Mouse (Mus musculus) midbrain, embryonic 10.5 days (tissue): ENCODE results near the gene Auts2. TPM values are rescaled to one million over a fixed set of nuclear protein-coding genes. Genes with fewer than 3 reads are reported as not detected.

Experiments
- DNase-seq: peaks from one replicate; pipeline ENCODE4 v3.0.0-alpha.2; 2017; ENCODE audit warnings: low spot score
- H3K27ac ChIP-seq: fragments of 300-500 bp; sonication (generic); replicated peaks from 2 replicates; pipeline ENCODE4 v1.5.1; 2016; ENCODE audit warnings: mild to moderate bottlenecking
- H3K27me3 ChIP-seq: fragments of 300-500 bp; sonication (generic); 2 replicates; pipeline ENCODE4 v1.6.1; 2016; ENCODE audit warnings: low read depth, mild to moderate bottlenecking; ENCODE audit not compliant: poor library complexity, severe bottlenecking
- H3K36me3 ChIP-seq: fragments of 300-500 bp; sonication (generic); 2 replicates; pipeline ENCODE4 v1.6.1; 2016; ENCODE audit warnings: mild to moderate bottlenecking, moderate library complexity
- H3K4me1 ChIP-seq: fragments of 300-500 bp; sonication (generic); 2 replicates; pipeline ENCODE4 v1.6.1; 2016
- H3K4me3 ChIP-seq: fragments of 300-500 bp; sonication (generic); 2 replicates; pipeline ENCODE4 v1.5.1; 2016; ENCODE audit warnings: mild to moderate bottlenecking, moderate library complexity
- H3K9me3 ChIP-seq: fragments of 300-500 bp; sonication (generic); replicated peaks from 2 replicates; pipeline ENCODE4 v1.6.1; 2016; ENCODE audit warnings: mild to moderate bottlenecking
- WGBS: fragments of 180-500 bp; shearing (Covaris S2); methylation state at CpG from one replicate; pipeline ENCODE4 v1.1.7; 2016; 5-methylcytosine and 5-hydroxymethylcytosine counted together
- polyA plus RNA-seq: library from polyadenylated mRNA; unstranded; fragments of >200 nt; fragmentation: Nextera tagmentation; extraction: Ambion mirVana; gene quantifications from 2 replicates; pipeline ENCODE4 v1.2.1, GENCODE M21; 2016

The Auts2 gene
- polyA plus RNA-seq, 1 experiment from 2014 or later, result 32.3 TPM

DNA sequence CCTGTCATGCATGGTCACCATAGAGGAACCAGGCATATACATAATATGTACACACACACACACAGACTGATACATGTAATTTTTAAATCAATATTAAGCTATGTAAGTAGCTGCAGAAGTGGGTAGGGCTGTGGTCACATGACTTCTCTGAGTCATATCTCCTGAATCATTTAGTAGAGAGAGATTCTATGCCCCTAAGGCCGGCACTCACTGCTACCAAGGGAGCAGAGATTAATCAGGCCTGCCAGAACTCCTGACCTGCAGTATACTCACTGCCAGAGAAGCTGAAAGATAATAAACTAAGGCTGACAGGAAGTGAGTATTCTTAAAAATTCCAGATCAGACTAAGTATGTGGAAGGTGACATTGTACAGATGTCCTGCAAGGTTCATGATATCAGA lies 190.7 kb downstream of the Auts2 start:
- WGBS, result 74% methylated on average over 1 of the region's 1 CpGs
- Histone ChIP-seq H3K4me1 (no peaks in the 10 kb centered on the region), H3K36me3 (no peaks in the 10 kb centered on the region), H3K27me3 (no peaks in the 10 kb centered on the region), H3K9me3 (no peaks in the 10 kb centered on the region), H3K27ac (no peak overlapping the region), H3K4me3 (no peak overlapping the region)
- no peak for DNase-seq

DNA sequence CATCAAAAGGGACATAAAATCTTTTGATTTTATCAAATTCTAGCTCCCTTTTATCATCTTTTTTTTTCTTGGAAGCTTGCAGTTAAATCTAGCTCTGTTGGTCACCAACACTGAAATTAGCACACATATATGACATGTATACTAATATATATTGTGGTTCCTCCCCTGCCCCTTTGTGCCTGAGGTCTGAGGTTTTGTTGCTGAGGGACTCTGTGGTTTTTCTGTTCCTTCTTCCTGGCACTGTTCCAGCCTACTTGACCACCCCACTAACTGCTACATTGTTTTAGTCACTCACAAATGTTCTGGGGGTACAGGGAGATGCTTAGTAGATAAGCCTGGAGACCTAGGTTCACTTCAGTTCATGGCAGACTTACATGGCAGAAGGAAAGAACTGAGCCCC lies 192.0 kb downstream of the Auts2 start:
- Histone ChIP-seq H3K4me3 (no peak overlapping the region), H3K4me1 (no peaks in the 10 kb centered on the region), H3K27me3 (no peaks in the 10 kb centered on the region), H3K27ac (no peak overlapping the region), H3K36me3 (no peaks in the 10 kb centered on the region), H3K9me3 (no peaks in the 10 kb centered on the region)
- no peak for DNase-seq

DNA sequence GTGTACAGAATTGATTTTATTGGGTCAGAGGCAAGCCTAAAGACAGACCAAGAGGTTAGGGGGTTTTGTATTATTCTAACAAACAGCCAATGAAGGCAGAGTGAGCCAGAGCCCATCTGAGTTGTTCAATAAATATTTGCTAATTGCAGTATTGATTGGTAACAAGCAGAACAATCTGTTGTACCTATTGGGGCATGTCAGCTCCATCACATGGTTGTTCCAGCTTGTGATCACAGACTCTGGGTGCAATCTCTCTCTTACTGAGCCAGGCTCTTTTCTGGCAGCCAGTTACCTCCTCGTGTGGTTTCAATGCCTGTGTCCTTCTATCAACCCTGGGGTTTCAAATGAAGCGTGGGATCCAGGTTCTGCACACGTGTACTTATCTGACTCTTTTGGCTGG lies 201.8 kb downstream of the Auts2 start:
- WGBS, result 71% methylated on average over 3 of the region's 3 CpGs
- H3K4me3 ChIP-seq, result no peak overlapping the region
- H3K27ac ChIP-seq, result no peak overlapping the region
- H3K36me3 ChIP-seq, result no peaks in the 10 kb centered on the region
- H3K4me1 ChIP-seq, result 0 out of 2 replicates have a peak, but pooled peaks cover 3% of the 10 kb centered on the region
- no peak for DNase-seq
- H3K27me3 ChIP-seq, result no peaks in the 10 kb centered on the region
- no peaks in the 10 kb centered on the region for H3K9me3 ChIP-seq

DNA sequence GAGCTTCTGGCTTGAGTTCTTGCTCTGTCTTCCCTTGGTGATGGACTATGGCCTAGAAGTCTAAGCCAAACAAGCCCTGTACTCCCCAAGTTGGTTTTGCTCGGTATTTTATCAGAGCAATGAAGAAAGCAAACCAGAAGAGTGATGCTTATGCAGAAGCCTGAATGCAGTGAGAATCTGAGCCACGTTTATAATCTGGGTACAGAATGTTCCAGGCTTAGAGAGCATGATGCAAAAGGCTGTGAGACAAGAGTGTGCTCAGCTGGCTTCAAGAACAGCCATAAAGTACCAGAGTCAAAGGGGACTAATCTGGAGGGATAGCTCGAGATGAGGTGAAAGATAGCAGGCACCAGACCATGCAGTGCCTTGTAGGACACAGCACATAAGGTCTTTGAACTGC lies 205.5 kb downstream of the Auts2 start:
- Histone ChIP-seq H3K27me3 (no peaks in the 10 kb centered on the region), H3K36me3 (no peaks in the 10 kb centered on the region), H3K4me3 (no peak overlapping the region), H3K9me3 (no peaks in the 10 kb centered on the region), H3K27ac (no peak overlapping the region), H3K4me1 (peaks cover 22% of the 10 kb centered on the region)
- 71% methylated on average over 3 of the region's 3 CpGs for WGBS
- no peak for DNase-seq

DNA sequence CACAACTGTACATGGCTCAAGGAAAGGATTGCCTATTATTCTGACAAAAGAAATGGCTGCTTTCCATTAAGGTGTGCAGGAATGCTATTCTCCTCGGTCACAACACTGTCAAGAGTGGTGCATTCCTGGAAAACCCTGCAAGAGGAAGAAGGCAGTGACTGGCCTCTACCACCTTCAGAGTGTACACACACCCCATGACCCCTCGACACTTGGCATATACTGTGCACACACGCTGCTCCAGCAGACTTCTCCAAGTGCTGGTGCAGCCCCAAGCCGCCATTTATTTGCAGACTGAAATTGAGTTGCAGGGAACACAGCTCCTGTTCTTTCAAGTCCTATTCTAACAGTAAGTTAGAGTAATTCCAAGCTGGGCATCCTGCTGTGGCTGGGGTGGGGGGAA lies 207.4 kb downstream of the Auts2 start:
- WGBS, result 89% methylated on average over 4 of the region's 4 CpGs
- Histone ChIP-seq H3K9me3 (no peaks in the 10 kb centered on the region), H3K36me3 (no peaks in the 10 kb centered on the region), H3K4me1 (peaks cover 26% of the 10 kb centered on the region), H3K27ac (no peak overlapping the region), H3K27me3 (no peaks in the 10 kb centered on the region), H3K4me3 (no peak overlapping the region)
- DNase-seq, result no peak

DNA sequence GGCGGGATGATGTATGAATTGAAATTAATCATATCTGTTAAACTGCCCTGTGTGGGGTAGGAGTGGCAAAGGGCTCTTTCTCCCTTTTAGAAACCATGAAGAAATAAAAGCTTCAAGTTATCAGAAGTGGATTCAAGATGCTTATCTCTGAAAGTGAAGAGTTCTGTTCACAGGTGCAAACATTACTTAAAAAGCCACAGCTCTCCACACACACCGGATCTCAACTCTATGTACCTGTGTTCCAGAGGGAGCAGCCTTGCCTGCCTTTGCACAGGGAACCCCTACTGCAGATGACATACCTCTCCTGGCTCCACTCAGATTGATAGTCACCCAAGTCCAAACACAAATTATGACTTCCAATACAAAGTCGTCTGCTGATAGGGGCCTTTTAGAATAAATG lies 208.3 kb downstream of the Auts2 start:
- peaks cover 33% of the 10 kb centered on the region for H3K4me1 ChIP-seq
- H3K27me3 ChIP-seq, result no peaks in the 10 kb centered on the region
- H3K9me3 ChIP-seq, result no peaks in the 10 kb centered on the region
- DNase-seq, result no peak
- no peaks in the 10 kb centered on the region for H3K36me3 ChIP-seq
- no peak overlapping the region for H3K4me3 ChIP-seq
- WGBS, result 90% methylated on average over 3 of the region's 3 CpGs
- no peak overlapping the region for H3K27ac ChIP-seq

DNA sequence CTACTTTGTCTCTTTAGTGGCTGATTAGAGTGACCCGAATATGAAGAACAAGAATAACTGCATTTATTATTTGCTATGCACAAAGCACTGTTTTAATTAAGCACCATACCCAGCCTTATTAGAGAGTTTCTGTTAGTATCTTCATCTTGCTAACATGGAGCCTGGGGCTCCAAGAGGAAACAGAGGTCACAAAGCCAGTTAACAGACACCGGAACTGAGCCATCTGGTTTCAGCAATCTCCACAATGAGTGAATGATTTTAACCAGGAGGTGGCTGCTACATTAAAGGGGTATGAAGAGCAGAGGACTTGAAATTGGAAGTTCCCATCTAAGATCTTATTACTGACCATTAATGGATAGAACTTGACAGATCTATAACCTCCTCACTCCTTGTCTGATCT lies 209.4 kb downstream of the Auts2 start:
- DNase-seq, result no peak
- Histone ChIP-seq H3K9me3 (no peaks in the 10 kb centered on the region), H3K4me1 (peaks cover 34% of the 10 kb centered on the region), H3K36me3 (no peaks in the 10 kb centered on the region), H3K27ac (no peak overlapping the region), H3K27me3 (no peaks in the 10 kb centered on the region), H3K4me3 (no peak overlapping the region)
- WGBS, result 80% methylated on average over 2 of the region's 2 CpGs

DNA sequence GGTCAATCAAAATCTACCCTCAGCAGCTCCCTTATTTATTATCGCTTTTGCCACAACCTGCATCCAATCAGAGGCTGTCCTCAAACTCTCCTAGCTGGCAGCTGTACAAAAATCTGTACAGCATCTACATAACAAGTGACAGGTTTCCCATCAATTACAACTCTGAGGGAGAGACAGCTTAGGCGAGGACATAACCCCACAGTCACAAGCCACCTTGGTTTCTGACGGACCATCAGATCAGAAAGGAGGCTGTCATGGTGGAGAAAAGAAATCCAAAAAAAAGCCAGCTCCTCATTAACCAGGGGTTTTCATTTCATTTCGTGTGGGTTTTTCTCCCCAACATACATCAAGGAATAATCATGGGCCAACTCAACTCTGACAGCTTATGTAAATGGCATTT lies 210.6 kb downstream of the Auts2 start:
- DNase-seq, result no peak
- Histone ChIP-seq H3K9me3 (no peaks in the 10 kb centered on the region), H3K4me1 (peaks cover 34% of the 10 kb centered on the region), H3K4me3 (no peak overlapping the region), H3K36me3 (no peaks in the 10 kb centered on the region), H3K27ac (no peak overlapping the region), H3K27me3 (no peaks in the 10 kb centered on the region)
- 81% methylated on average over 4 of the region's 4 CpGs for WGBS

DNA sequence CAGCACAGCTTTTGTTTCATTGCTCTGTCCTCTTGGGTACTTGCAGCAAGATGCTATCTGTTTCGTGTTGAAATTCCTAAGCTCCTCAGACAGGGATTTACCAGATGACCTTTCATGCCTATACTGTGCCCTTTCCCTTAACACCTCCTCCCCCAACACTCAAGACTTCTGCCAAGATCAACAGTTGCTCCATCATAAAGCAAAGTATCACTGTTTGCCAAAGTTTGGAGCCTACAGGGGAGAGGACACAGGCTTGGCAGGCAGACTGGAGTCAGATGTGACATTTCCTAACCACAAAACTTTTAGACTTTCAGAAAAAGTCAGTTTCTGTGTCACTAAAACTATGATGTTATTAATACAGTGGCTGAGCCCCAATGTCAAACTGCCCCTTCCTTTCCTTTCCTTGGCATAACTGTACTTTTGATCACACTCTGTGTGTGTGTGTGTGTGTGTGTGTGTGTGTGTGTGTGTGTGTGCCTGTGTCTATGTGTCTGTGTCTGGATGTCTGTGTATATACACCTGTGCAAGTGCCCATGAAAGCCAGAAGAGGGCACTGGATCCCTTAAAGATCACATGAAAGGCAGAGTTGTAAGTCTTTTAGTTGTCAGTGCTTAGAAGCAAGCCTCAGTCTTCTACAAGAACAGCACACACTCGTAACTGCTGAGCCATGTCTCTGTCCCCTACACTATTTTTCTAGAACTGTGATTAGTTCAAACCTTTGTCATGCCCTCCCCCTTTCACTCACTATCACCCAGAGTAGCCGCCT lies 213.8 kb downstream of the Auts2 start:
- 46% methylated on average over 3 of the region's 3 CpGs for WGBS
- DNase-seq, result no peak
- Histone ChIP-seq H3K27ac (no peak overlapping the region), H3K4me3 (no peak overlapping the region), H3K4me1 (peaks cover 44% of the 10 kb centered on the region), H3K36me3 (no peaks in the 10 kb centered on the region), H3K27me3 (no peaks in the 10 kb centered on the region), H3K9me3 (no peaks in the 10 kb centered on the region)

DNA sequence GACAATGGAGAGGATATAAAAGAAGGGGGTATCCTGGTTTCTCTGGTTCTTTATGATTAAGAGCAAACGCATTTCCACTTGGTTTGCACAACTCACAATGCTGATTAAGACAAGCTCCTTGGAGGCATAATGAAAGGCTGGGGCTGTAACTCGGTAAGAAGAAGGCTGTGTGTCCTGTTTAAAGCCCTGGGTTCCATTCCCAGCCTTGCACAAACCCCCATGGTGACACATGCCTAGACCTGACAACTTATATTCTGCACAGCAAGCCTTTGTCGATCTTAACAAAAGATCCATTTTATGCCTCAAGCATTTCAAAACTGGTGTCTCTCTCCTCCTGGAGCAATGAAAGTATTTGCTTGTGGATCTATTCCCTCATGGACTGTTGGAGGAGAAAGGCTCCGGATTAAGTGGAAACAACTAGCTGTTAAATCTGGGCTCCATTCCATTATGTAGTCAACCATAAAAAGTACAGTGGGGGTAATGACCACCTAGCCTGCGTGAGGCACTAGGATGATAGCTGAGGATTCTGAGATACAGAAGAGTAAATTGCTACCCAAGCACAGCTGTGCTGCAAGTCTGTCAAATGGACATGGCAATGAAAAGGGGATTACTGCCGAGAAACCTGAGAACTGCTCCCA lies 218.8 kb downstream of the Auts2 start:
- Histone ChIP-seq H3K27me3 (no peaks in the 10 kb centered on the region), H3K9me3 (no peaks in the 10 kb centered on the region), H3K27ac (no peak overlapping the region), H3K4me1 (peaks cover 50% of the 10 kb centered on the region), H3K36me3 (no peaks in the 10 kb centered on the region), H3K4me3 (no peak overlapping the region)
- peak; percentile 19 for DNase-seq
- WGBS, result 33% methylated on average over 6 of the region's 6 CpGs

DNA sequence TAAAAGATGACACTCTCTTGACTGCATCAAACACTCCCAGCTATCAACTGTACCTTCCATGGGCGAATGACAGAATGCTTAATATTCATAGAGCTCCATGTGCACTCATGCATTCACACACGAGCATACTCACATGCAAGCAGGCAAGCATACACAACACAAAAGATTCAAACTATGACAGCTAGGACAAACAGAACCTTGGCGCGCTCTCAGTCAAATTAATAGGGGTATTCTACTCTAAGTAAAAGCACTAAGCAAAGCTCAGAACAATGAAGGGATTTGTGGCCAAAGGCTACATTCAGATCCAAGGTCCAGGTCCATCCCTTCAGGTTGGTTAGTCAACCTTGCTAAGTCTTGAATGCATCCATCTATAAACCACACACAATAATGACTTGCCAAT lies 219.5 kb downstream of the Auts2 start:
- Histone ChIP-seq H3K36me3 (no peaks in the 10 kb centered on the region), H3K27ac (no peak overlapping the region), H3K4me3 (no peak overlapping the region), H3K27me3 (no peaks in the 10 kb centered on the region; the same call in 1 of the 2 replicates), H3K4me1 (peaks cover 50% of the 10 kb centered on the region), H3K9me3 (no peaks in the 10 kb centered on the region)
- WGBS, result 42% methylated on average over 4 of the region's 4 CpGs
- no peak for DNase-seq

DNA sequence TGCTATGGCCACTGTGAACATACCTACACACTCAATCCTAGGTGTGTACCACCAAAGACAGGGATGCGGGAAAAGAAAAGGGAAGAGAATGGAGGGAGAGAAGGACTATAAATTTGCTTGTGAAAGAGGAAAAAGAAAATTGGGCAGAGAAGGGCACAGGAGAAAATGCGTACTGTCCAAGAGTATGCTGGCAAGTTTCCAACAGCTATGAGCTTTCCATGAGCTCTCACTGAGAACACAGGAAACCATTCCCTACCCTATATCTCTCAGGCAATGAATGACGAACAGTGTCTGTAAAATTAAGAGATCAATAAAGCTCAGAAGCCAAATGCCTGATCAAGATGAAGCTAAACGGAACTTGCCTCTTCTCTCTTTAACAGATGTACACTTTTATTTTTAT lies 220.2 kb downstream of the Auts2 start:
- peaks cover 53% of the 10 kb centered on the region for H3K4me1 ChIP-seq
- no peaks in the 10 kb centered on the region for H3K36me3 ChIP-seq
- H3K27ac ChIP-seq, result no peak overlapping the region
- DNase-seq, result no peak
- 84% methylated on average over 4 of the region's 4 CpGs for WGBS
- H3K9me3 ChIP-seq, result no peaks in the 10 kb centered on the region
- H3K27me3 ChIP-seq, result no peaks in the 10 kb centered on the region; the same call in 1 of the 2 replicates
- H3K4me3 ChIP-seq, result no peak overlapping the region

DNA sequence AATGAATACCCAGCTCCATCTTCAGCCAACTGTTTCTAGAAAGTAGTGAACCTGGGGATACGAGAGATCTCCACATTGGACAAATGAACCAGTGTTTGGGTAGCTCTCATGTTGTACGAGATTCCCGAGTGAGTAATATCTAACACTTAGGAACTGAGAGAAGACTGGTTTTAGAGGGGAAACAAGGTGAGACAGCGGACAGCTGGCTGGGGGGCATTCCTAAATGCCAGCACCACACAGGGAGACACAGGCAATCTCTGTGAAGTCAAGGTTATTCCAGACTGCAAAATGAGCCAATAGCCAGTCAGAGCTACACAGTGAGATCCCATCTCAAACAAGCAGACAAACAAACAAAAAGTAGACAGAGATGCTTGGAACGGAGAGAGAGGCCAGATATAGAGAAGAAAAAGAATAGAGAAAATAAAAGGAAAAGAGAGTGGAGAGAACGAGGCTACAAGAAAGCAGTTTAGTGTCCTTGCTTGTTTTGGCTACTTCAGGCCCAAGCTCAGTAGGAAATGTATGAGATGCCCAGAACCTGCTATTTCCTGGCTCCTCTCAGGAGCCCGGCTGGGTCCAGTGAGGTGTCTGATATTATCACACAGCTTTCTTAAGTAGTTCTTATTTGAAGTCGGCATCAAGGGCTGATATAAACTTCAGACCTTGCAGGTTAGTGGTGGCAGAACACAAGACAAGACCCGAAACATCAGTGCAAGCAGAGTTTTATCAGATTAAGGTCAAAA lies 224.9 kb downstream of the Auts2 start:
- no peak for DNase-seq
- 85% methylated on average over 9 of the region's 9 CpGs for WGBS
- H3K4me3 ChIP-seq, result no peak overlapping the region
- no peaks in the 10 kb centered on the region for H3K9me3 ChIP-seq
- H3K36me3 ChIP-seq, result no peaks in the 10 kb centered on the region
- H3K27me3 ChIP-seq, result no peaks in the 10 kb centered on the region; the same call in 1 of the 2 replicates
- no peak overlapping the region for H3K27ac ChIP-seq
- peaks cover 49% of the 10 kb centered on the region for H3K4me1 ChIP-seq
